Mouse (Mus musculus) midbrain, postnatal 0 days (tissue): Measurements from ENCODE around the gene Gpx7. TPM values are rescaled to one million over a fixed set of nuclear protein-coding genes. Genes with fewer than 3 reads are reported as not detected.
A peak's percentile ranks its signal among the peaks of the same experiment; 100 is the strongest.
"Not testable (repeated sequence)": the region's sequence is repeated elsewhere in the genome, so short reads cannot be mapped to it uniquely, and the experiment has no call there.

ENCODE experiments used
- ATAC-seq: fragments of 200-750 bp; cut with Nextera tagmentation; 2 replicates; pipeline ENCODE4 v1.8.0; 2017; ENCODE audit warnings: moderate number of reproducible peaks, mild to moderate bottlenecking, moderate TSS enrichment, moderate library complexity; ENCODE audit not compliant: low FRiP score
- DNase-seq: peaks from one replicate; pipeline ENCODE4 v3.0.0-alpha.2; 2015; ENCODE audit warnings: low spot score
- H3K27ac ChIP-seq: fragments of 300-500 bp; sonication (generic); 2 replicates; pipeline ENCODE4 v1.5.1; 2014; ENCODE audit warnings: low read depth, mild to moderate bottlenecking, low read length, mixed read lengths
- H3K27me3 ChIP-seq: fragments of 300-500 bp; sonication (generic); 2 replicates; pipeline ENCODE4 v1.6.1; 2014; ENCODE audit warnings: low read length, control low read depth, mixed read lengths; ENCODE audit not compliant: insufficient read depth
- H3K36me3 ChIP-seq: fragments of 300-500 bp; sonication (generic); 2 replicates; pipeline ENCODE4 v1.6.1; 2014; ENCODE audit warnings: low read length, control low read depth, mixed read lengths; ENCODE audit not compliant: insufficient read depth
- H3K4me1 ChIP-seq: fragments of 300-500 bp; sonication (generic); 2 replicates; pipeline ENCODE4 v1.6.1; 2014; ENCODE audit warnings: mild to moderate bottlenecking, control low read depth, antibody characterized with exemption, low read length, mixed read lengths; ENCODE audit not compliant: insufficient read depth
- H3K4me2 ChIP-seq: fragments of 300-500 bp; sonication (generic); 2 replicates; pipeline ENCODE4 v1.6.1; 2014; ENCODE audit warnings: low read depth, mild to moderate bottlenecking, low read length, mixed read lengths; ENCODE audit not compliant: poor library complexity, severe bottlenecking
- H3K4me3 ChIP-seq: fragments of 300-500 bp; sonication (generic); 2 replicates; pipeline ENCODE4 v1.5.1; 2014; ENCODE audit warnings: low read depth, mild to moderate bottlenecking, low read length, moderate library complexity
- H3K9ac ChIP-seq: fragments of 300-500 bp; sonication (generic); replicated peaks from 2 replicates; pipeline ENCODE4 v1.6.1; 2014; ENCODE audit warnings: mild to moderate bottlenecking, low read length, moderate library complexity, mixed read lengths; ENCODE audit not compliant: poor library complexity, severe bottlenecking
- H3K9me3 ChIP-seq: fragments of 300-500 bp; sonication (generic); 2 replicates; pipeline ENCODE4 v1.6.1; 2016; ENCODE audit warnings: low read length, control low read depth
- CTCF ChIP-seq: IDR thresholded peaks from 2 replicates; pipeline ENCODE4 v1.5.1; 2016; ENCODE audit warnings: antibody characterized with exemption, mild to moderate bottlenecking
- WGBS: fragments of 180-500 bp; shearing (Covaris S2); extraction: QIAGEN DNeasy Blood & Tissue Kit; methylation state at CpG from one replicate; pipeline ENCODE4 v1.1.7; 2014; 5-methylcytosine and 5-hydroxymethylcytosine counted together
- polyA plus RNA-seq: library from polyadenylated mRNA; unstranded; fragments of >200 nt; fragmentation: Nextera tagmentation; extraction: Ambion mirVana; gene quantifications from 2 replicates; pipeline ENCODE4 v1.2.1, GENCODE M21; 2015
- total RNA-seq: library from RNA; depleted of rRNA; stranded (reverse); fragments of >200 nt; gene quantifications from 2 replicates; pipeline ENCODE4 v1.2.3, GENCODE M21; 2014

The Gpx7 gene
- total and polyA plus RNA-seq, 2 experiments from 2014 or later = 35.1 to 52.2 TPM

GRCm38 (mm10) chr4:108362321-108363261 lies 44.2 kb downstream of the Gpx7 start:
- no peak overlapping the region for H3K27ac ChIP-seq
- WGBS = 7% methylated on average over 18 of the region's 18 CpGs
- ATAC-seq = no peak
- no peak overlapping the region for H3K4me3 ChIP-seq
- DNase-seq = no peak
- no peaks in the 10 kb centered on the region for H3K36me3 ChIP-seq
- H3K27me3 ChIP-seq = no peaks in the 10 kb centered on the region
- peaks cover 26% of the 10 kb centered on the region for H3K4me1 ChIP-seq
- H3K4me2 ChIP-seq = no peak overlapping the region
- no peaks in the 10 kb centered on the region for H3K9me3 ChIP-seq
- TF ChIP-seq CTCF = no peak
- no peak overlapping the region for H3K9ac ChIP-seq

GRCm38 (mm10) chr4:108360136-108361055 lies 46.4 kb downstream of the Gpx7 start:
- Histone ChIP-seq H3K27me3 (no peaks in the 10 kb centered on the region), H3K9me3 (no peaks in the 10 kb centered on the region), H3K4me3 (peak overlapping the region; percentile 10; the same call in 1 of the 2 replicates), H3K27ac (peak overlapping the region; percentile 93), H3K9ac (peak overlapping the region; percentile 29), H3K36me3 (no peaks in the 10 kb centered on the region), H3K4me2 (peak overlapping the region; percentile 28), H3K4me1 (peaks cover 26% of the 10 kb centered on the region)
- WGBS = 4% methylated on average over 28 of the region's 28 CpGs
- TF ChIP-seq CTCF = peak; percentile 26
- peak; percentile 94 for DNase-seq
- peak; percentile 91 for ATAC-seq

GRCm38 (mm10) chr4:108358498-108358897 lies 48.3 kb downstream of the Gpx7 start:
- Histone ChIP-seq H3K27ac (peak overlapping the region; percentile 93), H3K36me3 (no peaks in the 10 kb centered on the region)

DNA sequence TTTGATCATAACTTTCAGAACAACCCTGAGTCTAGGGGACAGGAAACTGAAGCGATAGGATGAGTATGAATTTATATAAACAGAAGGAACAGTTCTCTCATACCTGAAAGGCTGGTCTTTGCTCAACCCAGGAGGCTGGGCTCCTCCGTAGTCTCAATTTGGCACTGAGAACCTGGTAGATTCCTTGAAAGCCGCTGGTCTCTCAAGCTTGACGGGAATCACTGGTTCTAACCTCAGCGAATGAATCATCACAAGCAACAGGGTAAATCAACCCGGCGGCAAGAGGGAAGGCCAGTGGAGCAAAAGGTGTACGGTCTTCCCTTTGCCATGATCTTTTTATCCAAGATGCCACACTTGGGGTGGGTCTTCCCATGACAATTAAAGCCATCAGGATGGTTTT lies 49.3 kb downstream of the Gpx7 start:
- 96% methylated on average over 8 of the region's 8 CpGs for WGBS
- H3K27ac ChIP-seq = no peak overlapping the region
- H3K9me3 ChIP-seq = no peaks in the 10 kb centered on the region
- H3K4me3 ChIP-seq = no peak overlapping the region
- ATAC-seq (no peak), DNase-seq (no peak)
- no peaks in the 10 kb centered on the region for H3K36me3 ChIP-seq
- H3K4me1 ChIP-seq = peaks cover 18% of the 10 kb centered on the region; the same call in 1 of the 2 replicates
- no peaks in the 10 kb centered on the region for H3K27me3 ChIP-seq
- no peak for TF ChIP-seq CTCF
- no peak overlapping the region for H3K9ac ChIP-seq
- no peak overlapping the region for H3K4me2 ChIP-seq

More at GRCm38 (mm10) chr4:108358498-108358897, 48.3 kb downstream of the Gpx7 start:
- no peaks in the 10 kb centered on the region for H3K9me3 ChIP-seq
- 19% methylated on average over 4 of the region's 4 CpGs for WGBS
- no peak overlapping the region for H3K9ac ChIP-seq
- H3K27me3 ChIP-seq = no peaks in the 10 kb centered on the region
- TF ChIP-seq CTCF = no peak
- DNase-seq (no peak), ATAC-seq (no peak)
- H3K4me3 ChIP-seq = no peak overlapping the region
- no peak overlapping the region for H3K4me2 ChIP-seq
- H3K4me1 ChIP-seq = peaks cover 23% of the 10 kb centered on the region

GRCm38 (mm10) chr4:108353591-108353990 lies 53.2 kb downstream of the Gpx7 start:
- not testable (repeated sequence) for DNase-seq, H3K27ac ChIP-seq, H3K27me3 ChIP-seq, H3K4me3 ChIP-seq, H3K4me1 ChIP-seq, H3K36me3 ChIP-seq, H3K4me2 ChIP-seq, H3K9me3 ChIP-seq, H3K9ac ChIP-seq, ATAC-seq
